Mouse (Mus musculus) midbrain, embryonic 15.5 days (tissue): ENCODE results near the gene Hdc. TPM values are rescaled to one million over a fixed set of nuclear protein-coding genes. Genes with fewer than 3 reads are reported as not detected.

ENCODE experiments used
- ATAC-seq: fragments of 200-750 bp; cut with Nextera tagmentation; replicated peaks from 2 replicates; pipeline ENCODE4 v1.8.0; 2017; ENCODE audit warnings: moderate TSS enrichment
- H3K27ac ChIP-seq: fragments of 300-500 bp; sonication (generic); 2 replicates; pipeline ENCODE4 v1.5.1; 2015; ENCODE audit warnings: mild to moderate bottlenecking, inconsistent platforms
- H3K27me3 ChIP-seq: fragments of 300-500 bp; sonication (generic); replicated peaks from 2 replicates; pipeline ENCODE4 v1.6.1; 2015; ENCODE audit warnings: inconsistent platforms
- H3K36me3 ChIP-seq: fragments of 300-500 bp; sonication (generic); replicated peaks from 2 replicates; pipeline ENCODE4 v1.6.1; 2015; ENCODE audit warnings: inconsistent platforms
- H3K4me1 ChIP-seq: fragments of 300-500 bp; sonication (generic); 2 replicates; pipeline ENCODE4 v1.6.1; 2015; ENCODE audit warnings: inconsistent platforms
- H3K4me2 ChIP-seq: fragments of 300-500 bp; sonication (generic); 2 replicates; pipeline ENCODE4 v1.6.1; 2015; ENCODE audit warnings: inconsistent platforms, mild to moderate bottlenecking, moderate library complexity
- H3K4me3 ChIP-seq: fragments of 300-500 bp; sonication (generic); 2 replicates; pipeline ENCODE4 v1.5.1; 2015; ENCODE audit warnings: mild to moderate bottlenecking, inconsistent platforms
- H3K9ac ChIP-seq: fragments of 300-500 bp; sonication (generic); 2 replicates; pipeline ENCODE4 v1.6.1; 2015; ENCODE audit warnings: mild to moderate bottlenecking, inconsistent platforms
- H3K9me3 ChIP-seq: fragments of 300-500 bp; sonication (generic); 2 replicates; pipeline ENCODE4 v1.6.1; 2016; ENCODE audit warnings: inconsistent platforms
- WGBS: fragments of 180-500 bp; shearing (Covaris S2); methylation state at CpG from one replicate; pipeline ENCODE4 v1.1.7; 2015; ENCODE audit warnings: mixed read lengths; 5-methylcytosine and 5-hydroxymethylcytosine counted together
- polyA plus RNA-seq: library from polyadenylated mRNA; unstranded; fragments of >200 nt; fragmentation: Nextera tagmentation; extraction: Ambion mirVana; gene quantifications from 2 replicates; pipeline ENCODE4 v1.2.1, GENCODE M21; 2015

Gene Hdc
- 1.5 and 1.8 TPM in 2 replicates for polyA plus RNA-seq

- Histone ChIP-seq H3K9me3 (no peaks in the 10 kb centered on the region), H3K4me1 (no peaks in the 10 kb centered on the region), H3K9ac (no peak within 1 kb of the TSS), H3K4me2 (no peak within 1 kb of the TSS), H3K27ac (no peak within 1 kb of the TSS), H3K27me3 (no peaks in the 10 kb centered on the region), H3K36me3 (no peaks in the 10 kb centered on the region), H3K4me3 (no peak within 1 kb of the TSS)
- WGBS: 77% methylated on average over 14 of the region's 14 CpGs
- no peak for ATAC-seq
These were observed at the start of gene Hdc for GRCm38 (mm10) chr2:126619249-126619704. Gene Hdc (minus strand): TSS chr2:126619299.

GRCm38 (mm10) chr2:126668621-126669252 lies 49.6 kb upstream of the Hdc start:
- Histone ChIP-seq H3K27me3 (no peaks in the 10 kb centered on the region), H3K4me3 (no peak overlapping the region), H3K9me3 (no peaks in the 10 kb centered on the region), H3K36me3 (no peaks in the 10 kb centered on the region), H3K4me1 (peaks cover 25% of the 10 kb centered on the region), H3K9ac (no peak overlapping the region), H3K27ac (no peak overlapping the region), H3K4me2 (no peak overlapping the region)
- 95% methylated on average over 5 of the region's 5 CpGs for WGBS
- no peak for ATAC-seq

GRCm38 (mm10) chr2:126665984-126666383 lies 46.9 kb upstream of the Hdc start:
- Histone ChIP-seq H3K4me1 (no peaks in the 10 kb centered on the region), H3K9me3 (no peaks in the 10 kb centered on the region), H3K27me3 (no peaks in the 10 kb centered on the region), H3K4me3 (no peak overlapping the region), H3K9ac (no peak overlapping the region), H3K36me3 (no peaks in the 10 kb centered on the region), H3K4me2 (no peak overlapping the region), H3K27ac (no peak overlapping the region)
- 92% methylated on average over 3 of the region's 3 CpGs for WGBS
- no peak for ATAC-seq

GRCm38 (mm10) chr2:126663481-126663880 lies 44.4 kb upstream of the Hdc start:
- ATAC-seq: 0 out of 2 replicates have a peak, but pooled peaks have one; percentile 30
- no peak overlapping the region for H3K4me3 ChIP-seq
- H3K9me3 ChIP-seq: no peaks in the 10 kb centered on the region
- no peak overlapping the region for H3K9ac ChIP-seq
- H3K27ac ChIP-seq: no peak overlapping the region
- 61% methylated on average over 4 of the region's 4 CpGs for WGBS
- no peak overlapping the region for H3K4me2 ChIP-seq
- no peaks in the 10 kb centered on the region for H3K4me1 ChIP-seq
- H3K27me3 ChIP-seq: no peaks in the 10 kb centered on the region
- H3K36me3 ChIP-seq: no peaks in the 10 kb centered on the region

GRCm38 (mm10) chr2:126652929-126653328 lies 33.8 kb upstream of the Hdc start:
- WGBS: 80% methylated on average over 4 of the region's 4 CpGs
- H3K27ac ChIP-seq: no peak overlapping the region
- H3K4me3 ChIP-seq: no peak overlapping the region
- no peak for ATAC-seq
- H3K27me3 ChIP-seq: no peaks in the 10 kb centered on the region
- H3K9me3 ChIP-seq: no peaks in the 10 kb centered on the region
- no peak overlapping the region for H3K4me2 ChIP-seq
- peaks cover 12% of the 10 kb centered on the region for H3K36me3 ChIP-seq
- H3K9ac ChIP-seq: no peak overlapping the region
- no peaks in the 10 kb centered on the region for H3K4me1 ChIP-seq

- Histone ChIP-seq H3K27me3 (no peaks in the 10 kb centered on the region), H3K36me3 (peaks cover 32% of the 10 kb centered on the region), H3K4me1 (no peaks in the 10 kb centered on the region), H3K27ac (no peak overlapping the region), H3K9ac (no peak overlapping the region), H3K4me2 (no peak overlapping the region), H3K4me3 (no peak overlapping the region), H3K9me3 (no peaks in the 10 kb centered on the region)
- ATAC-seq: no peak
- WGBS: 92% methylated on average over 3 of the region's 3 CpGs
These were observed 28.7 kb upstream of the Hdc start for GRCm38 (mm10) chr2:126647762-126648161.

GRCm38 (mm10) chr2:126646461-126646860 lies 27.4 kb upstream of the Hdc start:
- no peak overlapping the region for H3K4me2 ChIP-seq
- no peak for ATAC-seq
- H3K9me3 ChIP-seq: no peaks in the 10 kb centered on the region
- no peaks in the 10 kb centered on the region for H3K27me3 ChIP-seq
- H3K4me3 ChIP-seq: no peak overlapping the region
- H3K4me1 ChIP-seq: no peaks in the 10 kb centered on the region
- no peak overlapping the region for H3K27ac ChIP-seq
- 94% methylated on average over 5 of the region's 5 CpGs for WGBS
- peaks cover 37% of the 10 kb centered on the region for H3K36me3 ChIP-seq
- no peak overlapping the region for H3K9ac ChIP-seq

- Histone ChIP-seq H3K36me3 (peaks cover 42% of the 10 kb centered on the region), H3K27ac (no peak overlapping the region), H3K9me3 (no peaks in the 10 kb centered on the region), H3K4me2 (no peak overlapping the region), H3K9ac (no peak overlapping the region), H3K4me3 (no peak overlapping the region), H3K27me3 (no peaks in the 10 kb centered on the region), H3K4me1 (no peaks in the 10 kb centered on the region)
- WGBS: 96% methylated on average over 1 of the region's 1 CpGs
- no peak for ATAC-seq
These were observed 25.7 kb upstream of the Hdc start for GRCm38 (mm10) chr2:126644768-126645167.

GRCm38 (mm10) chr2:126640298-126640697 lies 21.2 kb upstream of the Hdc start:
- Histone ChIP-seq H3K4me2 (no peak overlapping the region), H3K36me3 (peaks cover 28% of the 10 kb centered on the region), H3K9me3 (no peaks in the 10 kb centered on the region), H3K4me1 (no peaks in the 10 kb centered on the region), H3K27ac (no peak overlapping the region), H3K9ac (no peak overlapping the region), H3K27me3 (no peaks in the 10 kb centered on the region), H3K4me3 (no peak overlapping the region)
- ATAC-seq: no peak
- whole genome bisulfite sequencing: 83% methylated on average over 2 of the region's 2 CpGs

GRCm38 (mm10) chr2:126635939-126636823 lies 17.1 kb upstream of the Hdc start:
- Histone ChIP-seq H3K4me1 (no peaks in the 10 kb centered on the region), H3K4me3 (no peak overlapping the region), H3K36me3 (peaks cover 12% of the 10 kb centered on the region), H3K27ac (no peak overlapping the region), H3K9ac (no peak overlapping the region), H3K27me3 (no peaks in the 10 kb centered on the region), H3K9me3 (no peaks in the 10 kb centered on the region), H3K4me2 (no peak overlapping the region)
- 86% methylated on average over 12 of the region's 12 CpGs for WGBS
- no peak for ATAC-seq

GRCm38 (mm10) chr2:126633165-126633564 lies 14.1 kb upstream of the Hdc start:
- H3K9me3 ChIP-seq: no peaks in the 10 kb centered on the region
- H3K4me1 ChIP-seq: no peaks in the 10 kb centered on the region
- no peak overlapping the region for H3K4me3 ChIP-seq
- 0 out of 2 replicates have a peak, but pooled peaks cover 5% of the 10 kb centered on the region for H3K36me3 ChIP-seq
- no peaks in the 10 kb centered on the region for H3K27me3 ChIP-seq
- no peak for ATAC-seq
- no peak overlapping the region for H3K27ac ChIP-seq
- no peak overlapping the region for H3K4me2 ChIP-seq
- 90% methylated on average over 2 of the region's 2 CpGs for WGBS
- H3K9ac ChIP-seq: no peak overlapping the region

GRCm38 (mm10) chr2:126628455-126628995 lies 9.4 kb upstream of the Hdc start:
- Histone ChIP-seq H3K27me3 (no peaks in the 10 kb centered on the region), H3K27ac (no peak overlapping the region), H3K4me3 (no peak overlapping the region), H3K4me1 (no peaks in the 10 kb centered on the region), H3K9ac (no peak overlapping the region), H3K4me2 (no peak overlapping the region), H3K9me3 (no peaks in the 10 kb centered on the region), H3K36me3 (no peaks in the 10 kb centered on the region)
- WGBS: 90% methylated on average over 9 of the region's 9 CpGs
- ATAC-seq: no peak
